Mouse (Mus musculus) liver, adult 2 months (tissue): Measurements from ENCODE around the gene Pnn.

Experiments used
- CTCF ChIP-seq: fragments of 200-500 bp; IDR thresholded peaks from 2 replicates; pipeline ENCODE4 v1.5.1; 2011; ENCODE audit warnings: low read depth, low read length, control low read depth
- POLR2A ChIP-seq: fragments of 200-500 bp; IDR thresholded peaks from 2 replicates; pipeline ENCODE4 v1.6.1; 2011; ENCODE audit warnings: low read length, control low read depth; ENCODE audit not compliant: insufficient read depth; ENCODE audit errors: extremely low read depth

DNA sequence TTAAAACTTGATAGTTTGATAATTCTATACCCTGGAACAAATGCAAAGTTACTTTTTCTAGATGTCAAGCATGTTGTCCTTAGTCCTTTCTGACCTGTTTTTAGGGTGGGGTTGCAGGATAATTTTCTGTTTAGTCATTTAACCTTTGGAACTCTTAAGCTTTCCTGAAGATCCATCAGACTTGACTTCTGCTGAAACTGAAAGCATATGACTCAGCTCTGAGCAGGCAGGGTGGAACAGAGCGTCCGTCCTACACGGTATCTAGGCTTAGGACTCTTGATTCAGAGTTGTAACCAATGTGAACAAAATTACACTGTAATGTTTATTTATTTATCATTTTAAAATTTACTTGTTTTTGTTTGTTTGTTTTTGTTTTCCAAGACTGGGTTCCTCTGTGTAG is 11.2 kb downstream of the Pnn start:
- TF ChIP-seq POLR2A (no peak), CTCF (no peak)
